21 mouse cellular contexts compared by ENCODE assay signal in the genomic region with DNA sequence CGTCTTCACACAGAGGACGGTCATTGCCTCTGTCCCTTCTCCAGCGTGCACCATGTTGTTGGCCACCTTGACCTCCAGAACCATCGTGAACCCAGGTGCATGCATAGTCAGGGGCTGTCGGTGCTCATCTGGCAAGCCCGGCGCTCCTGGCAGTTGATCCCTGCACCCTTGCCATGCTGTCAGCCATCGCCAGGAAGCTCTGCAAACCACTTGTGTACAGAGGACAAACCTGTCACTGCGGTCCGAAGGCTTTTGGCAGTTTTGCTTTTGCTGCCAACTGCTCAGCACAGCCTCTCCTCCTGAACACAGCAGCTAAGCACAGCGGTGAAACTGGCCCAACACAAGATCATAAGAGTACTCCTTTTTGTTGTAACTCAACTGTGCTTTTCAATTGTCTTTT. TPM values are rescaled to one million over a fixed set of nuclear protein-coding genes. Genes with fewer than 3 reads are reported as not detected.
DNase-seq lines count a peak whose midpoint lies in the region; ATAC-seq and TF ChIP-seq lines count a peak whose summit lies in the region.
"Had no signal": no experiment of that assay in that cellular context is flagged by ENCODE, and none has a peak within 500 bp of the region (broad histone marks: within the 10 kb centered on the region; RNA-seq: fewer than 3 reads in every experiment).

No protein-coding gene starts in this region.

- TF ChIP-seq POLR2A in heart, adult 2 months (IDR thresholded peaks at IDR 0.05; ENCODE audit: insufficient read depth, low read depth, low read length): no peak
- no peak for TF ChIP-seq POLR2A in cerebellum, adult 2 months (IDR thresholded peaks at IDR 0.05; ENCODE audit: borderline replicate concordance, insufficient read depth, low read length)
- no peak for TF ChIP-seq POLR2A in lung, adult 2 months (IDR thresholded peaks at IDR 0.05; ENCODE audit: borderline replicate concordance, extremely low read depth, low read depth, low read length)

- WGBS in heart, adult 2 months: 67% methylated on average over 11 of the region's 11 CpGs
- WGBS in cerebellum, adult 2 months: 19% methylated on average over 11 of the region's 11 CpGs
- WGBS in lung, adult 2 months: 80% methylated on average over 11 of the region's 11 CpGs

- no peaks in the 10 kb centered on the region for H3K27me3 ChIP-seq in heart, adult 2 months (ENCODE audit: control insufficient read depth, insufficient read depth, low read length)
- H3K27me3 ChIP-seq in cerebellum, adult 2 months (ENCODE audit: control insufficient read depth, insufficient read depth, low read length): no peaks in the 10 kb centered on the region

- TF ChIP-seq EP300 in heart, adult 2 months (IDR thresholded peaks at IDR 0.05; ENCODE audit: insufficient read depth, low read depth, low read length): 0 out of 2 replicates have a peak, but pooled peaks have one; percentile 14

- H3K9ac ChIP-seq in heart, adult 2 months (ENCODE audit: low read depth, low read length): no peak overlapping the region
- H3K9ac ChIP-seq: liver, embryonic 14.5 days had no signal

- no peak overlapping the region for H3K27ac ChIP-seq in heart, adult 2 months
- peak overlapping the region; percentile 8 for H3K27ac ChIP-seq in cerebellum, adult 2 months (ENCODE audit: insufficient read depth, low read length)
- H3K27ac ChIP-seq: liver, embryonic 14.5 days had no signal

- peaks cover 9% of the 10 kb centered on the region for H3K4me1 ChIP-seq in heart, adult 2 months (ENCODE audit: control insufficient read depth, insufficient read depth, low read length)
- peaks cover 28% of the 10 kb centered on the region for H3K4me1 ChIP-seq in cerebellum, adult 2 months (ENCODE audit: control insufficient read depth, insufficient read depth, low read length)
- H3K4me1 ChIP-seq in lung, adult 2 months (ENCODE audit: control insufficient read depth, insufficient read depth, low read length): no peaks in the 10 kb centered on the region; the same call in 1 of the 2 replicates

- no peaks in the 10 kb centered on the region for H3K36me3 ChIP-seq in heart, adult 2 months (ENCODE audit: control insufficient read depth, insufficient read depth, low read length)
- H3K36me3 ChIP-seq: G1E had no signal

- intact Hi-C loops in heart, adult 2 months (cut with DNase I): no loop called here
- intact Hi-C loops in heart, postnatal 25 days (cut with DNase I): no loop called here

- no peaks in the 10 kb centered on the region for H3K79me2 ChIP-seq in heart, adult 2 months (replicated peaks; ENCODE audit: control insufficient read depth, insufficient read depth, low read length)

- ATAC-seq in erythroblast, adult 5-6 weeks (replicated peaks; ENCODE audit: low FRiP score, poor library complexity, severe bottlenecking): no peak
- ATAC-seq: activated CD4-positive, CD25-positive, alpha-beta regulatory T cell, adult 4 months; forebrain, embryonic 14.5 days; hindbrain, embryonic 16.5 days; intestine, postnatal 0 days; lung, postnatal 0 days; midbrain, embryonic 16.5 days had no signal

- DNase-seq in heart, adult 2 months: peak in 1 of 2 experiments; percentile 21
- DNase-seq in heart, postnatal 25 days (ENCODE audit: low spot score): no peak
- DNase-seq in brain, adult 2 months (ENCODE audit: low read depth, low spot score): peak; percentile 75
- peak; percentile 72 for DNase-seq in cerebellum, adult 2 months
- peak; percentile 56 to 57 for DNase-seq in cerebellum, postnatal 36 days
- DNase-seq in embryo, embryonic 10.5 days (ENCODE audit: low spot score): no peak
- DNase-seq in lung, adult 2 months: no peak
- DNase-seq: adrenal gland, postnatal 10 days; gastrocnemius, postnatal 36 days; thymus, adult 2 months had no signal

- no peak overlapping the region for H3K4me3 ChIP-seq in heart, adult 2 months
- H3K4me3 ChIP-seq in cerebellum, adult 2 months (replicated peaks; ENCODE audit: insufficient read depth, low read depth, low read length): no peak overlapping the region
- H3K4me3 ChIP-seq in lung, adult 2 months (replicated peaks; ENCODE audit: extremely low read depth, low read depth, low read length): no peak overlapping the region
- H3K4me3 ChIP-seq: erythroblast, embryonic 14.5 days had no signal

- TF ChIP-seq CTCF in heart, adult 2 months (IDR thresholded peaks at IDR 0.05): no peak
- no peak for TF ChIP-seq CTCF in cerebellum, adult 2 months (IDR thresholded peaks at IDR 0.05; ENCODE audit: borderline replicate concordance, insufficient read depth, low read depth, low read length)
- no peak for TF ChIP-seq CTCF in lung, adult 2 months (IDR thresholded peaks at IDR 0.05; ENCODE audit: insufficient read depth, low read length)

RNA-seq across cellular contexts. Expression of a gene that starts 37.0 kb away (rescaled TPM):
- total RNA-seq in heart, adult 2 months (2021): under 1 TPM in 1 of 2 experiments, not detected in 1; 0.20 TPM
- 0.29 TPM in 1 of 2 replicates, not detected in the other for polyA plus RNA-seq in heart, adult 2 months (2012; rRNA removed)
- total RNA-seq in heart, postnatal 25 days (2021): under 1 TPM in 1 of 2 experiments, not detected in 1; 0.23 TPM
- polyA plus RNA-seq in cerebellum, adult 2 months (2012; rRNA removed): 1.4 and 1.6 TPM in 2 replicates
- not detected in 2 replicates for total RNA-seq in erythroblast, adult 5-6 weeks (2015; ENCODE audit: low replicate concordance)
- total RNA-seq in erythroblast, adult 5-6 weeks (2017; ENCODE audit: low replicate concordance): not detected in 2 replicates
- 0.67 and 1.4 TPM in 2 replicates for polyA plus RNA-seq in lung, adult 2 months (2012; rRNA removed)
- total RNA-seq: G1E; gastrocnemius, postnatal 36 days; megakaryocyte progenitor cell, adult 5-6 weeks had no signal
- polyA plus RNA-seq: activated CD4-positive, CD25-positive, alpha-beta regulatory T cell, adult 4 months; erythroblast, embryonic 14.5 days; G1E had no signal

RNA-seq across cellular contexts. Expression of a gene that starts 37.8 kb away (rescaled TPM):
- 1 to 10 TPM; 2.3 to 2.6 TPM for total RNA-seq in heart, adult 2 months (2021)
- polyA plus RNA-seq in heart, adult 2 months (2012; rRNA removed): 2.4 and 3.1 TPM in 2 replicates
- 1 to 10 TPM; 2.1 to 2.8 TPM for total RNA-seq in heart, postnatal 25 days (2021)
- polyA plus RNA-seq in cerebellum, adult 2 months (2012; rRNA removed): 79.8 and 89.8 TPM in 2 replicates
- total RNA-seq in erythroblast, adult 5-6 weeks (2015; ENCODE audit: low replicate concordance): 2.5 and 2.7 TPM in 2 replicates
- total RNA-seq in erythroblast, adult 5-6 weeks (2017; ENCODE audit: low replicate concordance): 2.0 and 2.6 TPM in 2 replicates
- 21.9 and 22.7 TPM in 2 replicates for polyA plus RNA-seq in lung, adult 2 months (2012; rRNA removed)
- polyA plus RNA-seq: erythroblast, embryonic 14.5 days; G1E had no signal

Comparison
In these comparisons a context has a peak if more than half of its experiments do, and no peak if none do; other contexts are left out.
1. DNase-seq: peak in brain, adult 2 months (single experiment), cerebellum, adult 2 months (2 of 2) and cerebellum, postnatal 36 days (2 of 2); none in heart, postnatal 25 days (single experiment), embryo, embryonic 10.5 days (single experiment) and lung, adult 2 months (single experiment).